Comparison of ENCODE assay signal across 22 mouse cellular contexts in genomic region chr7:99695471-99696057, GRCm38 (mm10). TPM values are rescaled to one million over a fixed set of nuclear protein-coding genes. Genes with fewer than 3 reads are reported as not detected.
DNase-seq lines count a peak whose midpoint lies in the region; ATAC-seq and TF ChIP-seq lines count a peak whose summit lies in the region.
"Had no signal": no experiment of that assay in that cellular context is flagged by ENCODE, and none has a peak within 500 bp of the region (broad histone marks: within the 10 kb centered on the region; RNA-seq: fewer than 3 reads in every experiment).

No protein-coding gene starts in this region.

- TF ChIP-seq CTCF in heart, adult 2 months (IDR thresholded peaks at IDR 0.05), result no peak
- no peak for TF ChIP-seq CTCF in kidney, adult 2 months (conservative IDR thresholded peaks at IDR 0.05; ENCODE audit: insufficient read depth, insufficient read length, low read depth, low read length)
- TF ChIP-seq CTCF in liver, adult 2 months (IDR thresholded peaks at IDR 0.05; ENCODE audit: low read depth, low read length), result no peak

- no peak overlapping the region for H3K4me3 ChIP-seq in heart, adult 2 months
- H3K4me3 ChIP-seq in kidney, adult 2 months (ENCODE audit: insufficient read depth, low read depth, low read length), result no peak overlapping the region
- no peak overlapping the region for H3K4me3 ChIP-seq in kidney, embryonic 16.5 days (ENCODE audit: low read length)
- peak overlapping the region; percentile 48 for H3K4me3 ChIP-seq in liver, adult 2 months (ENCODE audit: insufficient read depth, low read depth, low read length)
- no peak overlapping the region for H3K4me3 ChIP-seq in liver, embryonic 11.5 days (ENCODE audit: low read depth, low read length)
- H3K4me3 ChIP-seq: embryonic facial prominence, embryonic 10.5 days; forebrain, embryonic 13.5 days; heart, embryonic 15.5 days; hindbrain, embryonic 15.5 days had no signal

- 80% methylated on average over 8 of the region's 8 CpGs for WGBS in heart, adult 2 months
- 67% methylated on average over 8 of the region's 8 CpGs for WGBS in kidney, adult 2 months
- WGBS in kidney, embryonic 16.5 days, result 93% methylated on average over 8 of the region's 8 CpGs
- WGBS in liver, adult 2 months, result 29% methylated on average over 8 of the region's 8 CpGs
- WGBS in liver, embryonic 11.5 days, result 73% methylated on average over 8 of the region's 8 CpGs

- no peak for TF ChIP-seq EP300 in heart, adult 2 months (IDR thresholded peaks at IDR 0.05; ENCODE audit: insufficient read depth, low read depth, low read length)

- no peak for TF ChIP-seq POLR2A in heart, adult 2 months (IDR thresholded peaks at IDR 0.05; ENCODE audit: insufficient read depth, low read depth, low read length)
- TF ChIP-seq POLR2A in kidney, adult 2 months (IDR thresholded peaks at IDR 0.05; ENCODE audit: low read depth, low read length), result no peak
- TF ChIP-seq POLR2A in liver, adult 2 months (IDR thresholded peaks at IDR 0.05; ENCODE audit: extremely low read depth, insufficient read depth, low read length), result peak; percentile 16; the same call in 1 of the 2 replicates

- no peaks in the 10 kb centered on the region for H3K79me2 ChIP-seq in heart, adult 2 months (replicated peaks; ENCODE audit: control insufficient read depth, insufficient read depth, low read length)
- no peaks in the 10 kb centered on the region for H3K79me2 ChIP-seq in liver, adult 2 months (ENCODE audit: control insufficient read depth, insufficient read depth, low read length)

- no peak overlapping the region for H3K9ac ChIP-seq in heart, adult 2 months (ENCODE audit: low read depth, low read length)
- no peak overlapping the region for H3K9ac ChIP-seq in kidney, embryonic 16.5 days (replicated peaks; ENCODE audit: low read length)
- peak overlapping the region; percentile 78 for H3K9ac ChIP-seq in liver, adult 2 months (ENCODE audit: low read depth, low read length)
- no peak overlapping the region for H3K9ac ChIP-seq in liver, embryonic 11.5 days (ENCODE audit: low read depth, low read length)
- H3K9ac ChIP-seq: forebrain, embryonic 13.5 days; forebrain, postnatal 0 days; heart, embryonic 15.5 days; hindbrain, embryonic 15.5 days had no signal

- H3K27ac ChIP-seq in heart, adult 2 months, result peak overlapping the region; percentile 43; the same call in 1 of the 2 replicates
- no peak overlapping the region for H3K27ac ChIP-seq in kidney, adult 2 months (ENCODE audit: insufficient read depth, low read depth, low read length)
- H3K27ac ChIP-seq in kidney, embryonic 16.5 days (ENCODE audit: low read length), result no peak overlapping the region
- peak overlapping the region; percentile 93 for H3K27ac ChIP-seq in liver, adult 2 months (replicated peaks; ENCODE audit: insufficient read depth, low read depth, low read length)
- H3K27ac ChIP-seq in liver, embryonic 11.5 days (ENCODE audit: low read depth, low read length), result no peak overlapping the region
- H3K27ac ChIP-seq: embryonic facial prominence, embryonic 10.5 days; forebrain, embryonic 13.5 days; heart, embryonic 15.5 days; hindbrain, embryonic 15.5 days had no signal

- no peaks in the 10 kb centered on the region for H3K9me3 ChIP-seq in kidney, embryonic 16.5 days (ENCODE audit: low read length)
- H3K9me3 ChIP-seq in liver, embryonic 11.5 days (ENCODE audit: control insufficient read depth, low read length), result no peaks in the 10 kb centered on the region
- H3K9me3 ChIP-seq: embryonic facial prominence, embryonic 10.5 days; forebrain, embryonic 13.5 days; heart, embryonic 15.5 days; hindbrain, embryonic 15.5 days had no signal

- H3K36me3 ChIP-seq in heart, adult 2 months (ENCODE audit: control insufficient read depth, insufficient read depth, low read length), result peaks cover 16% of the 10 kb centered on the region
- no peaks in the 10 kb centered on the region for H3K36me3 ChIP-seq in kidney, adult 2 months (ENCODE audit: control insufficient read depth, insufficient read depth, low read length)
- no peaks in the 10 kb centered on the region for H3K36me3 ChIP-seq in kidney, embryonic 16.5 days (ENCODE audit: insufficient read depth, low read length)
- peaks cover 4% of the 10 kb centered on the region; the same call in 1 of the 2 replicates for H3K36me3 ChIP-seq in liver, adult 2 months (ENCODE audit: control insufficient read depth, insufficient read depth, low read length)
- no peaks in the 10 kb centered on the region for H3K36me3 ChIP-seq in liver, embryonic 11.5 days (ENCODE audit: control insufficient read depth, insufficient read depth, low read length)
- H3K36me3 ChIP-seq: embryonic facial prominence, embryonic 10.5 days; heart, embryonic 15.5 days; hindbrain, embryonic 15.5 days had no signal

- intact Hi-C loops in heart, adult 2 months (cut with DNase I), result no loop called here
- intact Hi-C loops in heart, postnatal 14 days (cut with DNase I), result no loop called here

- peaks cover 36% of the 10 kb centered on the region for H3K4me1 ChIP-seq in heart, adult 2 months (ENCODE audit: control insufficient read depth, insufficient read depth, low read length)
- H3K4me1 ChIP-seq in kidney, adult 2 months (ENCODE audit: control insufficient read depth, insufficient read depth, low read length), result peaks cover 11% of the 10 kb centered on the region; the same call in 1 of the 2 replicates
- H3K4me1 ChIP-seq in kidney, embryonic 16.5 days (ENCODE audit: insufficient read depth, low read length), result 0 out of 2 replicates have a peak, but pooled peaks cover 7% of the 10 kb centered on the region
- peaks cover 29% of the 10 kb centered on the region for H3K4me1 ChIP-seq in liver, adult 2 months (ENCODE audit: control insufficient read depth, insufficient read depth, low read length)
- no peaks in the 10 kb centered on the region for H3K4me1 ChIP-seq in liver, embryonic 11.5 days (replicated peaks; ENCODE audit: control insufficient read depth, insufficient read depth, low read length)
- H3K4me1 ChIP-seq: forebrain, embryonic 13.5 days; heart, embryonic 15.5 days had no signal

- ATAC-seq in kidney, embryonic 16.5 days (ENCODE audit: low FRiP score, low TSS enrichment), result no peak
- no peak for ATAC-seq in liver, embryonic 11.5 days (replicated peaks; ENCODE audit: low FRiP score)
- ATAC-seq: forebrain, embryonic 13.5 days; forebrain, postnatal 0 days had no signal

- no peaks in the 10 kb centered on the region for H3K27me3 ChIP-seq in heart, adult 2 months (ENCODE audit: control insufficient read depth, insufficient read depth, low read length)
- no peaks in the 10 kb centered on the region for H3K27me3 ChIP-seq in kidney, adult 2 months (replicated peaks; ENCODE audit: control insufficient read depth, insufficient read depth, low read length)
- H3K27me3 ChIP-seq in kidney, embryonic 16.5 days (ENCODE audit: insufficient read depth, low read length), result no peaks in the 10 kb centered on the region
- no peaks in the 10 kb centered on the region for H3K27me3 ChIP-seq in liver, adult 2 months (ENCODE audit: control insufficient read depth, insufficient read depth, low read length)
- no peaks in the 10 kb centered on the region for H3K27me3 ChIP-seq in liver, embryonic 11.5 days (replicated peaks; ENCODE audit: control insufficient read depth, insufficient read depth, low read length)
- H3K27me3 ChIP-seq: forebrain, embryonic 13.5 days; hindbrain, embryonic 15.5 days had no signal

- DNase-seq in heart, adult 2 months, result no peak
- DNase-seq in heart, postnatal 14 days, result no peak
- DNase-seq in kidney, adult 2 months, result peak; percentile 84
- peak; percentile 99 for DNase-seq in liver, adult 2 months (ENCODE audit: extremely low read depth, low read depth, low spot score)
- DNase-seq in liver, embryonic 11.5 days (ENCODE audit: low spot score), result no peak
- DNase-seq: adrenal gland, adult 2 months; adrenal gland, postnatal 25 days; cerebellum, adult 2 months; cerebellum, postnatal 10 days; forebrain, postnatal 0 days; gastrocnemius, postnatal 36 days had no signal

- no peak overlapping the region for H3K4me2 ChIP-seq in kidney, embryonic 16.5 days (replicated peaks; ENCODE audit: low read depth, low read length)
- no peak overlapping the region for H3K4me2 ChIP-seq in liver, embryonic 11.5 days
- H3K4me2 ChIP-seq: forebrain, embryonic 13.5 days; heart, embryonic 11.5 days; heart, embryonic 15.5 days; hindbrain, embryonic 15.5 days had no signal

RNA-seq across cellular contexts. Expression of gene Slco2b1, which starts 15.6 kb away (rescaled TPM):
- 10 to 100 TPM in 1 of 2 experiments, 1 to 10 TPM in 1; 8.5 to 10.1 TPM for total RNA-seq in heart, adult 2 months (2021)
- 11.7 and 14.4 TPM in 2 replicates for polyA plus RNA-seq in heart, adult 2 months (2012; rRNA removed)
- 10 to 100 TPM in 1 of 2 experiments, 1 to 10 TPM in 1; 8.8 to 11.4 TPM for total RNA-seq in heart, postnatal 14 days (2021)
- 28.4 and 35.0 TPM in 2 replicates for polyA plus RNA-seq in kidney, adult 2 months (2012; rRNA removed)
- 3.0 and 3.4 TPM in 2 replicates for polyA plus RNA-seq in kidney, embryonic 16.5 days (2015; fragmentation: Nextera tagmentation; extraction: Ambion mirVana)
- 107 and 115 TPM in 2 replicates for total RNA-seq in liver, adult 2 months (2014; rRNA removed)
- polyA plus RNA-seq in liver, adult 2 months (2012; rRNA removed), result 134 and 139 TPM in 2 replicates
- polyA plus RNA-seq in liver, embryonic 11.5 days (2014; fragmentation: Nextera tagmentation; extraction: Ambion mirVana), result 0.34 and 0.97 TPM in 2 replicates

RNA-seq across cellular contexts. Expression of gene Olfr520, which starts 34.5 kb away (rescaled TPM):
- not detected for total RNA-seq in heart, adult 2 months (2021)
- not detected in 2 replicates for polyA plus RNA-seq in heart, adult 2 months (2012; rRNA removed)
- under 1 TPM in 1 of 2 experiments, not detected in 1; 0.38 TPM for total RNA-seq in heart, postnatal 14 days (2021)
- polyA plus RNA-seq in kidney, adult 2 months (2012; rRNA removed), result not detected in 2 replicates
- polyA plus RNA-seq in kidney, embryonic 16.5 days (2015; fragmentation: Nextera tagmentation; extraction: Ambion mirVana), result not detected in 2 replicates
- total RNA-seq in liver, adult 2 months (2014; rRNA removed), result not detected in 2 replicates
- polyA plus RNA-seq in liver, adult 2 months (2012; rRNA removed), result not detected in 2 replicates
- not detected in 2 replicates for polyA plus RNA-seq in liver, embryonic 11.5 days (2014; fragmentation: Nextera tagmentation; extraction: Ambion mirVana)
- total RNA-seq: adrenal gland, adult 2 months; adrenal gland, postnatal 25 days; ES-E14; forebrain, postnatal 0 days; gastrocnemius, postnatal 36 days; heart, adult 18-20 months; heart, postnatal 25 days had no signal
- polyA plus RNA-seq: adrenal gland, adult 2 months; cerebellum, adult 2 months; embryonic facial prominence, embryonic 10.5 days; embryonic facial prominence, embryonic 14.5 days; forebrain, embryonic 13.5 days; forebrain, postnatal 0 days; heart, embryonic 11.5 days; heart, embryonic 15.5 days; hindbrain, embryonic 11.5 days; hindbrain, embryonic 15.5 days had no signal

Comparison
In these comparisons a context has a peak if more than half of its experiments do, and no peak if none do; other contexts are left out.
1. DNase-seq: peak in kidney, adult 2 months (single experiment) and liver, adult 2 months (single experiment); none in heart, adult 2 months (0 of 2), heart, postnatal 14 days (0 of 2) and liver, embryonic 11.5 days (single experiment).
2. H3K27ac ChIP-seq: peak in heart, adult 2 months (single experiment) and liver, adult 2 months (single experiment); none in kidney, adult 2 months (single experiment), kidney, embryonic 16.5 days (single experiment) and liver, embryonic 11.5 days (single experiment).